Mouse (Mus musculus): ENCODE measurements around the gene Ei24. TPM values are rescaled to one million over a fixed set of nuclear protein-coding genes. Genes with fewer than 3 reads are reported as not detected.

The Ei24 gene
- polyA plus RNA-seq, 1 experiment from 2014 or later: 122 TPM

- peak overlapping the region; percentile 98 for H3K4me3 ChIP-seq
- H3K4me2 ChIP-seq: peak overlapping the region; percentile 81
- peak; percentile 5 for ATAC-seq (ENCODE audit: low FRiP score)
- peak overlapping the region; percentile 91 for H3K27ac ChIP-seq
- WGBS: 15% methylated on average over 25 of the region's 25 CpGs
- H3K27me3 ChIP-seq: no peaks in the 10 kb centered on the region
- H3K9ac ChIP-seq: peak overlapping the region; percentile 84
- H3K36me3 ChIP-seq: peaks cover 11% of the 10 kb centered on the region
- no peaks in the 10 kb centered on the region for H3K9me3 ChIP-seq
- H3K4me1 ChIP-seq (replicated peaks): peaks cover 23% of the 10 kb centered on the region
These were observed 28.8 kb downstream of the Ei24 start for GRCm38 (mm10) chr9:36768156-36769047.

DNA sequence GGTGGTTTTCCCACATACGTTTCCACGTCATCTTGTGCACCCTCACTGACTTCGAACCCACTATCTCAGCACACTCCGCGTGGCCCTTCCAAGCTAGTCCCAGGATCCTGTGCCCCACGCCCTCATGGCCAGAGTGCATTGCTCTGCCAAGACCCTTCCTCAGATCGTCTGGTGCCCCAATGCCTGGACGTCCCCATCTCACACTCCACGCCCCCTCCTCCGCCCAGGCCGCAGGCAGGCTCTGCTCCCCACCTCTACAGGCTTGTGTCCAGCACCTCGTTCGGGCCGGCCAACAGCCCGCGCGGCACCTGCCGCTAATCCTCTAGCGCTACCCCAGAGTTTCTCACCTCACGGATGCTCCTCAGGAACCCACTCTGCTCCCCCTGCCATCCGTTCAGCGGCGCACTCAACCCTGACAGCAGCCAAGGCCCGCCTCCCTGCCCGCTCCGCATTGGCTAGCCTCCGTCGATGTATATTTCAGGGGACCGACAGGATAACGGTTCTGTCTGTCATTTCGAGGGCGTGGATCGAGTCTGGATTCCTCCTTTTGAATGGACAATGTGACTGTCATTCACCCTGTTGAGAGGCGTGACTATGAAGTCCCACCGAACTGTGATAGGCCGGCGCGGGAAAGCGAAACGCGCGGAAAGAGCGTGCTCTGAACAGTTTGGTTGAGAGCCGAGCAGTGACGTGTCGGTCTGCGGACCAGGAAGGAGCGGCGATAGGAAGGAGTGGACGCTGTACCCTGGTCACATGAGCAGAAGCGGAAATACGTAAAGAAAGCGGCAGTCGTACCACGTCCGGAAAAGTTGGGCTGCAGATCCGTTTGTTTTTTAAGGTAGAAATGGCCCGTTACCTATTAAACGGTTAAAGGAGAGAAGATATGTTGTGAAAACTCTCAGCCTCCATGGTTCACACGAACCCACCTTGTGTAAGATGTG is 29.7 kb downstream of the Ei24 start, which contains the start of gene Stt3a:
TSS of gene Stt3a (minus strand) at position 477 of the 941 bp plus-strand sequence.
- H3K4me3 ChIP-seq: peak within 1 kb of the TSS; percentile 98
- peak within 1 kb of the TSS; percentile 89 for H3K9ac ChIP-seq
- H3K36me3 ChIP-seq: peaks cover 18% of the 10 kb centered on the region
- H3K4me2 ChIP-seq: peak within 1 kb of the TSS; percentile 92
- no peaks in the 10 kb centered on the region for H3K9me3 ChIP-seq
- no peaks in the 10 kb centered on the region for H3K27me3 ChIP-seq
- H3K27ac ChIP-seq: peak within 1 kb of the TSS; percentile 91
- peak; percentile 100 for ATAC-seq (ENCODE audit: low FRiP score)
- under 1% methylated on average over 60 of the region's 60 CpGs for WGBS
- peaks cover 23% of the 10 kb centered on the region for H3K4me1 ChIP-seq (replicated peaks)

DNA sequence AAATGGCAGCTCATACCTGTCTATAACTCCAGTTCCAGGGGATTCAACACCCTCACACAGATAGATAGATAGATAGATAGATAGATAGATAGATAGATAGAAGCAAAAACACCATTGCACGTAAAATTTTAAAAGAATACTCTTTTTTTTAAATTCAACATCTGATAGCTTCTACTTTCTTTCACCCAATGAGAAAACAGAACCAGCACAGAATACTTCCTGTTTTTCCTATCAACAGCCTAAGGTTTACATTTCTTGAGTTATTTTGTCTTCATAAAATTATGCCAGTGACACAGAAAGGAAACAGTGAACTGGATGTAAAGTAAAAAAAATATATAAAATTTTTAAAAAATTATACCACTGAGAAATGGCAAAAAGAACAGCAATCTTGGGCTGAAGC is 32.8 kb downstream of the Ei24 start:
- no peak overlapping the region for H3K4me2 ChIP-seq
- H3K9me3 ChIP-seq: no peaks in the 10 kb centered on the region
- no peak overlapping the region for H3K4me3 ChIP-seq
- H3K27me3 ChIP-seq: no peaks in the 10 kb centered on the region
- peaks cover 23% of the 10 kb centered on the region for H3K4me1 ChIP-seq (replicated peaks)
- H3K27ac ChIP-seq: no peak overlapping the region
- H3K36me3 ChIP-seq: peaks cover 34% of the 10 kb centered on the region
- 89% methylated on average over 1 of the region's 1 CpGs for WGBS
- no peak overlapping the region for H3K9ac ChIP-seq
- no peak for ATAC-seq (ENCODE audit: low FRiP score)

Other genes starting within 250 kb of the Ei24 start
- gene Gm17689, start 214.8 kb downstream of the Ei24 start, polyA plus RNA-seq (2015; fragmentation: Nextera tagmentation; extraction: Ambion mirVana): not detected in 2 replicates
- not detected in 2 replicates for gene A630095E13Rik, start 154.0 kb downstream of the Ei24 start, polyA plus RNA-seq (2015; fragmentation: Nextera tagmentation; extraction: Ambion mirVana)
- not detected in 2 replicates for gene Acrv1, start 104.2 kb downstream of the Ei24 start, polyA plus RNA-seq (2015; fragmentation: Nextera tagmentation; extraction: Ambion mirVana)
- gene Chek1, start 70.3 kb downstream of the Ei24 start, polyA plus RNA-seq (2015; fragmentation: Nextera tagmentation; extraction: Ambion mirVana): 10.0 and 11.3 TPM in 2 replicates
- 109 and 110 TPM in 2 replicates for gene Stt3a, start 29.7 kb downstream of the Ei24 start, polyA plus RNA-seq (2015; fragmentation: Nextera tagmentation; extraction: Ambion mirVana)
- 612 and 624 TPM in 2 replicates for gene Fez1, start 24.5 kb upstream of the Ei24 start, polyA plus RNA-seq (2015; fragmentation: Nextera tagmentation; extraction: Ambion mirVana)